Mouse (Mus musculus): Measurements from ENCODE around the gene Kcnk18.

DNA sequence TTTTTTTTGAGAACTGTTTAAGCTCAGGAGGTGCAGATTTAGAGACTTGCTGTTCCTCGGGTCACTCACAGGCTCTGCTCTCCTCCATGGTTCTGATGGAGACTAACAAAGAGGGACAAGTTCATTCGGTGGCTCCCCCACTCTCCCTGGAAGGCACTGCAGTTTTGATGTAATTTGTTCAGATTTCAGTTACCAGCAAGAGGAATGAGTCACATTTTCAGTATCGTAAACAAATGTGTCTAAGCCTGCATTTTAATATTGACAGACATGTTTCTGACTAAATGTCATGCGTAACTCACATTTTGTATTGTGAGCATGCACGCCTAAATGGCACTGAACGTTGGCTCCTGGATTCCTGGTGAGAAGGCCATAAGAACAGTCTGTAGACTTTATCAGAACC lies 46.9 kb downstream of the Kcnk18 start:
- TF ChIP-seq CTCF (IDR thresholded peaks at IDR 0.05; ENCODE audit: low read depth) = no peak
- TF ChIP-seq EP300 (IDR thresholded peaks at IDR 0.05; ENCODE audit: low read depth) = no peak
